Mouse (Mus musculus) testis, adult 2 months (tissue): ENCODE results near the gene Spred2.

Source experiments
- CTCF ChIP-seq: fragments of 200-500 bp; IDR thresholded peaks from 2 replicates; pipeline ENCODE4 v1.5.1; 2012; ENCODE audit warnings: low read depth, mild to moderate bottlenecking, inconsistent platforms, low read length, moderate library complexity; ENCODE audit not compliant: control insufficient read depth, insufficient read depth, insufficient replicate concordance
- POLR2A ChIP-seq: fragments of 200-500 bp; IDR thresholded peaks from 2 replicates; pipeline ENCODE4 v1.6.1; 2012; ENCODE audit warnings: low read depth, mild to moderate bottlenecking, inconsistent platforms, low read length, moderate library complexity; ENCODE audit not compliant: control insufficient read depth

DNA sequence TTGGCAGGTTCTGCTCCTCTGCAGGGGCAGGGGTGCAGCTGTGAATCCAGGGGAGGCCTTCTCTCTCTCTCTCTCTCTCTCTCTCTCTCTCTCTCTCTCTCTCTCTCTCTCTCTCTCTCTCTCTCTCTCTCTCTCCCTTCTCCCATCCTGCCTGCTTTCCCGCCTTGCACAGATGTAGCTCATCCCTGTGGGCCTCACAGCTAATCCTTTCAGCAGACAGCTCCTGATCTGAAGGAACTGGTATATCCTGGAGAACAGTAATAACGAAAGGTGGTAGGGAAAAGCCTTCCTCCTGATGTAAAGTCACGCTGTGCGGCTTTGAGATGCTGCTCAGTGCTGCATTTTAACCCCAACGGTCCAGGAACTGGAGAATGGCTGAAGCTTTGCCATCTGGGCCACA is 130.4 kb downstream of the Spred2 start:
- TF ChIP-seq CTCF (no peak), POLR2A (no peak)
